Mouse (Mus musculus): ENCODE results near the gene Med13l.

Gene Med13l

GRCm38 (mm10) chr5:118556387-118556937 is 4.0 kb upstream of the Med13l start:
- DNase-seq (ENCODE audit: inconsistent ontology term), result no peak

- DNase-seq (ENCODE audit: inconsistent ontology term), result no peak
These were observed 1.6 kb upstream of the Med13l start for GRCm38 (mm10) chr5:118558841-118559240.

GRCm38 (mm10) chr5:118559584-118560384 is 695 bp upstream of the Med13l start:
- DNase-seq (ENCODE audit: inconsistent ontology term), result peak; percentile 85

- DNase-seq (ENCODE audit: inconsistent ontology term), result peak; percentile 76
These were observed 858 bp downstream of the Med13l start for GRCm38 (mm10) chr5:118561086-118561987.

- no peak for DNase-seq (ENCODE audit: inconsistent ontology term)
These were observed 1.7 kb downstream of the Med13l start for GRCm38 (mm10) chr5:118562206-118562605.

GRCm38 (mm10) chr5:118563590-118563989 is 3.1 kb downstream of the Med13l start:
- no peak for DNase-seq (ENCODE audit: inconsistent ontology term)

GRCm38 (mm10) chr5:118567395-118567794 is 6.9 kb downstream of the Med13l start:
- no peak for DNase-seq (ENCODE audit: inconsistent ontology term)

GRCm38 (mm10) chr5:118569017-118569416 is 8.5 kb downstream of the Med13l start:
- no peak for DNase-seq (ENCODE audit: inconsistent ontology term)

GRCm38 (mm10) chr5:118569606-118570580 is 9.4 kb downstream of the Med13l start:
- DNase-seq (ENCODE audit: inconsistent ontology term), result no peak

GRCm38 (mm10) chr5:118571504-118571903 is 11.0 kb downstream of the Med13l start:
- no peak for DNase-seq (ENCODE audit: inconsistent ontology term)

- DNase-seq (ENCODE audit: inconsistent ontology term), result peak; percentile 73
These were observed 13.8 kb downstream of the Med13l start for GRCm38 (mm10) chr5:118574236-118574635.

GRCm38 (mm10) chr5:118574997-118575396 is 14.5 kb downstream of the Med13l start:
- DNase-seq (ENCODE audit: inconsistent ontology term), result no peak

- DNase-seq (ENCODE audit: inconsistent ontology term), result no peak
These were observed 15.4 kb downstream of the Med13l start for GRCm38 (mm10) chr5:118575909-118576308.

- DNase-seq (ENCODE audit: inconsistent ontology term), result no peak
These were observed 16.3 kb downstream of the Med13l start for GRCm38 (mm10) chr5:118576731-118577130.

GRCm38 (mm10) chr5:118585355-118585754 is 24.9 kb downstream of the Med13l start:
- DNase-seq (ENCODE audit: inconsistent ontology term), result no peak

- no peak for DNase-seq (ENCODE audit: inconsistent ontology term)
These were observed 26.1 kb downstream of the Med13l start for GRCm38 (mm10) chr5:118586560-118586959.

GRCm38 (mm10) chr5:118588381-118588925 is 28.0 kb downstream of the Med13l start:
- no peak for DNase-seq (ENCODE audit: inconsistent ontology term)

- no peak for DNase-seq (ENCODE audit: inconsistent ontology term)
These were observed 28.9 kb downstream of the Med13l start for GRCm38 (mm10) chr5:118589186-118589892.

GRCm38 (mm10) chr5:118590868-118591267 is 30.4 kb downstream of the Med13l start:
- DNase-seq (ENCODE audit: inconsistent ontology term), result no peak

GRCm38 (mm10) chr5:118591826-118592499 is 31.5 kb downstream of the Med13l start:
- peak; percentile 65 for DNase-seq (ENCODE audit: inconsistent ontology term)
